Comparison of ENCODE assay signal across 9 mouse cellular contexts in the genomic region with DNA sequence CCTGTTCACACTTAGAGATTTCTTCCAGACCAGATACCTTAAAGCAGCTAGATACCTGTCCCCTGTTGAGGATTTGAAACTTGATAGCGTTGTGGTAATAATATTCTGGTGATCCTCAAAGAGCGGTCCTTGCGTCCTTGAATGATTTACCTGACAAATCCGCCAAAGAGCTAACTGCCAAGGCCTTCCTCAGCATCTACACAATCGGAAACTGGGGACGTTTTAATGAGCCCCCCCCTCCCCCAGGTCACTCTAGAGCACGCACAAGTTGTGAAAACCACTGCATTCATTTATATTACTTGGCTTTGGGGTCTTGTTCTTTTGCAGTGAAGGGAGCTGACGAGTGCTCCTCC. TPM values are rescaled to one million over a fixed set of nuclear protein-coding genes. Genes with fewer than 3 reads are reported as not detected.
DNase-seq lines count a peak whose midpoint lies in the region; ATAC-seq and TF ChIP-seq lines count a peak whose summit lies in the region.
"Had no signal": no experiment of that assay in that cellular context is flagged by ENCODE, and none has a peak within 500 bp of the region (broad histone marks: within the 10 kb centered on the region; RNA-seq: fewer than 3 reads in every experiment).

No protein-coding gene starts in this region.

- TF ChIP-seq EP300 in ES-Bruce4 (IDR thresholded peaks at IDR 0.05; ENCODE audit: insufficient read depth, low read depth, low read length): no peak

- DNase-seq in hindbrain, embryonic 14.5 days (ENCODE audit: low spot score): no peak
- DNase-seq in midbrain, embryonic 11.5 days (ENCODE audit: low spot score, missing footprints): peak; percentile 84
- no peak for DNase-seq in adrenal gland, adult 8-10 months
- no peak for DNase-seq in left cerebral cortex, adult 18-20 months (ENCODE audit: low spot score in 2 of 2)

- peak overlapping the region; percentile 74 for H3K4me3 ChIP-seq in erythroblast, embryonic 14.5 days (replicated peaks)
- peak overlapping the region; percentile 56 for H3K4me3 ChIP-seq in ES-Bruce4 (ENCODE audit: low read depth, low read length)
- H3K4me3 ChIP-seq in hindbrain, embryonic 14.5 days (replicated peaks; ENCODE audit: low read length): peak overlapping the region; percentile 61
- no peak overlapping the region for H3K4me3 ChIP-seq in midbrain, embryonic 11.5 days (ENCODE audit: low read depth, low read length)

- no peak for ATAC-seq in erythroblast, adult 5-6 weeks (replicated peaks; ENCODE audit: low FRiP score, poor library complexity, severe bottlenecking)
- ATAC-seq in hindbrain, embryonic 14.5 days (ENCODE audit: low FRiP score): no peak
- no peak for ATAC-seq in midbrain, embryonic 11.5 days (ENCODE audit: low FRiP score)
- ATAC-seq in frontal cortex, adult (ENCODE audit: low TSS enrichment): no peak

- peaks cover 38% of the 10 kb centered on the region for H3K27me3 ChIP-seq in erythroblast, embryonic 14.5 days (ENCODE audit: control insufficient read depth)
- H3K27me3 ChIP-seq in ES-Bruce4 (ENCODE audit: control insufficient read depth, insufficient read depth, low read length, poor library complexity, severe bottlenecking): no peaks in the 10 kb centered on the region
- H3K27me3 ChIP-seq in hindbrain, embryonic 14.5 days (ENCODE audit: control insufficient read depth, insufficient read depth, low read length): no peaks in the 10 kb centered on the region
- H3K27me3 ChIP-seq in midbrain, embryonic 11.5 days (ENCODE audit: control insufficient read depth, insufficient read depth, low read length): no peaks in the 10 kb centered on the region

- whole genome bisulfite sequencing in hindbrain, embryonic 14.5 days: 31% methylated on average over 8 of the region's 8 CpGs
- WGBS in midbrain, embryonic 11.5 days: 38% methylated on average over 8 of the region's 8 CpGs

- peak overlapping the region; percentile 55 for H3K27ac ChIP-seq in ES-Bruce4 (ENCODE audit: insufficient read depth, low read length)
- H3K27ac ChIP-seq in hindbrain, embryonic 14.5 days: peak overlapping the region; percentile 94
- no peak overlapping the region for H3K27ac ChIP-seq in midbrain, embryonic 11.5 days (ENCODE audit: low read depth, low read length)

- H3K9me3 ChIP-seq in erythroblast, embryonic 14.5 days (ENCODE audit: control insufficient read depth, low read length): no peaks in the 10 kb centered on the region
- no peaks in the 10 kb centered on the region for H3K9me3 ChIP-seq in ES-Bruce4 (replicated peaks; ENCODE audit: control insufficient read depth, insufficient read depth, low read length, poor library complexity, severe bottlenecking)
- no peaks in the 10 kb centered on the region for H3K9me3 ChIP-seq in hindbrain, embryonic 14.5 days (ENCODE audit: control insufficient read depth, low read length)
- H3K9me3 ChIP-seq in midbrain, embryonic 11.5 days (ENCODE audit: control insufficient read depth, low read length): no peaks in the 10 kb centered on the region

- H3K9ac ChIP-seq in ES-Bruce4 (ENCODE audit: low read depth, poor library complexity, severe bottlenecking): peak overlapping the region; percentile 85
- no peak overlapping the region for H3K9ac ChIP-seq in hindbrain, embryonic 14.5 days
- H3K9ac ChIP-seq in midbrain, embryonic 11.5 days (ENCODE audit: low read length): no peak overlapping the region

- peak overlapping the region; percentile 91 for H3K4me2 ChIP-seq in hindbrain, embryonic 14.5 days (replicated peaks)
- no peak overlapping the region; the same call in 1 of the 2 replicates for H3K4me2 ChIP-seq in midbrain, embryonic 11.5 days

- peaks cover 45% of the 10 kb centered on the region for H3K4me1 ChIP-seq in erythroblast, embryonic 14.5 days (ENCODE audit: control insufficient read depth)
- H3K4me1 ChIP-seq in ES-Bruce4 (ENCODE audit: control insufficient read depth, insufficient read depth, low read length): peaks cover 1% of the 10 kb centered on the region
- peaks cover 19% of the 10 kb centered on the region for H3K4me1 ChIP-seq in hindbrain, embryonic 14.5 days (replicated peaks; ENCODE audit: control insufficient read depth, insufficient read depth, low read length)
- H3K4me1 ChIP-seq in midbrain, embryonic 11.5 days (ENCODE audit: control insufficient read depth, insufficient read depth, low read length): peaks cover 16% of the 10 kb centered on the region

- H3K36me3 ChIP-seq in erythroblast, embryonic 14.5 days (ENCODE audit: control insufficient read depth): no peaks in the 10 kb centered on the region
- no peaks in the 10 kb centered on the region for H3K36me3 ChIP-seq in ES-Bruce4 (ENCODE audit: control insufficient read depth, insufficient read depth, low read length, poor library complexity, severe bottlenecking)
- no peaks in the 10 kb centered on the region for H3K36me3 ChIP-seq in hindbrain, embryonic 14.5 days (replicated peaks; ENCODE audit: control insufficient read depth, insufficient read depth)
- no peaks in the 10 kb centered on the region for H3K36me3 ChIP-seq in midbrain, embryonic 11.5 days (ENCODE audit: control insufficient read depth, insufficient read depth, low read length)

- TF ChIP-seq CTCF in ES-Bruce4 (IDR thresholded peaks at IDR 0.05; ENCODE audit: low read depth, low read length): no peak

- TF ChIP-seq POLR2A in ES-Bruce4 (IDR thresholded peaks at IDR 0.05; ENCODE audit: insufficient read depth, low read length): no peak

RNA-seq across cellular contexts. Expression of gene Lasp1, which starts 0.7 kb away (rescaled TPM):
- polyA plus RNA-seq in erythroblast, embryonic 14.5 days (2012): 0.41 and 0.56 TPM in 2 replicates
- 31.8 and 54.8 TPM in 2 replicates for total RNA-seq in erythroblast, adult 5-6 weeks (2015; ENCODE audit: low replicate concordance)
- total RNA-seq in erythroblast, adult 5-6 weeks (2017; ENCODE audit: low replicate concordance): 28.4 and 129 TPM in 2 replicates
- 228 and 231 TPM in 2 replicates for polyA plus RNA-seq in ES-Bruce4 (2011; ENCODE audit: insufficient read depth, insufficient read length, low read depth, missing spikeins)
- 110 and 126 TPM in 2 replicates for polyA plus RNA-seq in hindbrain, embryonic 14.5 days (2014; fragmentation: Nextera tagmentation; extraction: Ambion mirVana)
- polyA plus RNA-seq in midbrain, embryonic 11.5 days (2014; fragmentation: Nextera tagmentation; extraction: Ambion mirVana): 52.6 and 59.2 TPM in 2 replicates
- 100 to 1,000 TPM; 131 to 177 (median 143) TPM for total RNA-seq in adrenal gland, adult 8-10 months (2022)
- total RNA-seq in left cerebral cortex, adult 18-20 months (2021): 100 to 1,000 TPM; 165 to 168 TPM

RNA-seq across cellular contexts. Expression of gene Rpl23, which starts 15.8 kb away (rescaled TPM):
- polyA plus RNA-seq in erythroblast, embryonic 14.5 days (2012): 22.6 and 32.2 TPM in 2 replicates
- total RNA-seq in erythroblast, adult 5-6 weeks (2015; ENCODE audit: low replicate concordance): 241 and 306 TPM in 2 replicates
- 280 and 382 TPM in 2 replicates for total RNA-seq in erythroblast, adult 5-6 weeks (2017; ENCODE audit: low replicate concordance)
- polyA plus RNA-seq in ES-Bruce4 (2011; ENCODE audit: insufficient read depth, insufficient read length, low read depth, missing spikeins): 777 and 842 TPM in 2 replicates
- polyA plus RNA-seq in hindbrain, embryonic 14.5 days (2014; fragmentation: Nextera tagmentation; extraction: Ambion mirVana): 324 and 419 TPM in 2 replicates
- polyA plus RNA-seq in midbrain, embryonic 11.5 days (2014; fragmentation: Nextera tagmentation; extraction: Ambion mirVana): 441 and 443 TPM in 2 replicates
- total RNA-seq in adrenal gland, adult 8-10 months (2022): 100 to 1,000 TPM; 753 to 943 (median 843) TPM
- 100 to 1,000 TPM; 351 to 356 TPM for total RNA-seq in left cerebral cortex, adult 18-20 months (2021)

RNA-seq across cellular contexts. Expression of gene 1700001P01Rik, which starts 22.3 kb away (rescaled TPM):
- polyA plus RNA-seq in erythroblast, embryonic 14.5 days (2012): not detected in 2 replicates
- total RNA-seq in erythroblast, adult 5-6 weeks (2015; ENCODE audit: low replicate concordance): not detected in 2 replicates
- total RNA-seq in erythroblast, adult 5-6 weeks (2017; ENCODE audit: low replicate concordance): not detected in 2 replicates
- 0.99 TPM in 1 of 2 replicates, not detected in the other for polyA plus RNA-seq in ES-Bruce4 (2011; ENCODE audit: insufficient read depth, insufficient read length, low read depth, missing spikeins)
- polyA plus RNA-seq in hindbrain, embryonic 14.5 days (2014; fragmentation: Nextera tagmentation; extraction: Ambion mirVana): 0.68 TPM in 1 of 2 replicates, not detected in the other
- polyA plus RNA-seq in midbrain, embryonic 11.5 days (2014; fragmentation: Nextera tagmentation; extraction: Ambion mirVana): 0.47 and 0.78 TPM in 2 replicates
- under 1 TPM in 3 of 4 experiments, not detected in 1; 0.49 to 0.67 (median 0.62) TPM for total RNA-seq in adrenal gland, adult 8-10 months (2022)
- total RNA-seq in left cerebral cortex, adult 18-20 months (2021): 1 to 10 TPM in 1 of 2 experiments, under 1 TPM in 1; 0.98 to 1.1 TPM
- polyA plus RNA-seq: spleen, adult 2 months had no signal

RNA-seq across cellular contexts. Expression of gene Cwc25, which starts 31.7 kb away (rescaled TPM):
- polyA plus RNA-seq in erythroblast, embryonic 14.5 days (2012): 1.2 and 1.3 TPM in 2 replicates
- total RNA-seq in erythroblast, adult 5-6 weeks (2015; ENCODE audit: low replicate concordance): 7.1 and 15.4 TPM in 2 replicates
- total RNA-seq in erythroblast, adult 5-6 weeks (2017; ENCODE audit: low replicate concordance): 8.9 and 12.3 TPM in 2 replicates
- polyA plus RNA-seq in ES-Bruce4 (2011; ENCODE audit: insufficient read depth, insufficient read length, low read depth, missing spikeins): 14.5 and 16.9 TPM in 2 replicates
- 8.1 and 11.2 TPM in 2 replicates for polyA plus RNA-seq in hindbrain, embryonic 14.5 days (2014; fragmentation: Nextera tagmentation; extraction: Ambion mirVana)
- polyA plus RNA-seq in midbrain, embryonic 11.5 days (2014; fragmentation: Nextera tagmentation; extraction: Ambion mirVana): 12.6 and 15.0 TPM in 2 replicates
- 10 to 100 TPM; 22.2 to 26.6 (median 23.1) TPM for total RNA-seq in adrenal gland, adult 8-10 months (2022)
- total RNA-seq in left cerebral cortex, adult 18-20 months (2021): 10 to 100 TPM; 18.7 to 19.9 TPM

RNA-seq across cellular contexts. Expression of gene B230217C12Rik, which starts 42.5 kb away (rescaled TPM):
- not detected in 2 replicates for polyA plus RNA-seq in erythroblast, embryonic 14.5 days (2012)
- 2.1 TPM in 1 of 2 replicates, not detected in the other for total RNA-seq in erythroblast, adult 5-6 weeks (2015; ENCODE audit: low replicate concordance)
- not detected in 2 replicates for total RNA-seq in erythroblast, adult 5-6 weeks (2017; ENCODE audit: low replicate concordance)
- polyA plus RNA-seq in ES-Bruce4 (2011; ENCODE audit: insufficient read depth, insufficient read length, low read depth, missing spikeins): 2.8 and 3.4 TPM in 2 replicates
- 38.2 and 38.8 TPM in 2 replicates for polyA plus RNA-seq in hindbrain, embryonic 14.5 days (2014; fragmentation: Nextera tagmentation; extraction: Ambion mirVana)
- 14.7 and 17.3 TPM in 2 replicates for polyA plus RNA-seq in midbrain, embryonic 11.5 days (2014; fragmentation: Nextera tagmentation; extraction: Ambion mirVana)
- total RNA-seq in adrenal gland, adult 8-10 months (2022): 1 to 10 TPM; 3.7 to 7.2 (median 6.2) TPM
- total RNA-seq in left cerebral cortex, adult 18-20 months (2021): 10 to 100 TPM; 73.9 to 75.8 TPM

Comparison
In these comparisons a context has a peak if more than half of its experiments do, and no peak if none do; other contexts are left out.
1. RNA of gene Lasp1, which starts 0.7 kb away (polyA plus RNA-seq): 228 to 231 TPM in ES-Bruce4, 110 to 126 TPM in hindbrain, embryonic 14.5 days and 52.6 to 59.2 TPM in midbrain, embryonic 11.5 days; 0.41 to 0.56 TPM in erythroblast, embryonic 14.5 days; every median in the first group is over 10 times any median in the second.